Mouse (Mus musculus) lung, embryonic 15.5 days (tissue): ENCODE measurements around the gene Babam2. TPM values are rescaled to one million over a fixed set of nuclear protein-coding genes. Genes with fewer than 3 reads are reported as not detected.

ENCODE experiments used
- ATAC-seq: fragments of 200-750 bp; cut with Nextera tagmentation; 2 replicates; pipeline ENCODE4 v1.8.0; 2017; ENCODE audit warnings: moderate number of reproducible peaks, borderline replicate concordance; ENCODE audit not compliant: low FRiP score, low TSS enrichment; ENCODE audit errors: extremely low read depth
- H3K27ac ChIP-seq: fragments of 300-500 bp; sonication (generic); 2 replicates; pipeline ENCODE4 v1.5.1; 2015; ENCODE audit warnings: moderate library complexity, mild to moderate bottlenecking, inconsistent platforms
- H3K27me3 ChIP-seq: fragments of 300-500 bp; sonication (generic); 2 replicates; pipeline ENCODE4 v1.6.1; 2015; ENCODE audit warnings: inconsistent platforms
- H3K36me3 ChIP-seq: fragments of 300-500 bp; sonication (generic); 2 replicates; pipeline ENCODE4 v1.6.1; 2015; ENCODE audit warnings: inconsistent platforms
- H3K4me1 ChIP-seq: fragments of 300-500 bp; sonication (generic); 2 replicates; pipeline ENCODE4 v1.6.1; 2015; ENCODE audit warnings: inconsistent platforms
- H3K4me2 ChIP-seq: fragments of 300-500 bp; sonication (generic); 2 replicates; pipeline ENCODE4 v1.6.1; 2015; ENCODE audit warnings: inconsistent platforms, mild to moderate bottlenecking, moderate library complexity
- H3K4me3 ChIP-seq: fragments of 300-500 bp; sonication (generic); 2 replicates; pipeline ENCODE4 v1.5.1; 2015; ENCODE audit warnings: mild to moderate bottlenecking, inconsistent platforms
- H3K9ac ChIP-seq: fragments of 300-500 bp; sonication (generic); 2 replicates; pipeline ENCODE4 v1.6.1; 2015; ENCODE audit warnings: inconsistent platforms
- H3K9me3 ChIP-seq: fragments of 300-500 bp; sonication (generic); 2 replicates; pipeline ENCODE4 v1.6.1; 2016; ENCODE audit warnings: inconsistent platforms
- WGBS: fragments of 180-500 bp; shearing (Covaris S2); methylation state at CpG from one replicate; pipeline ENCODE4 v1.1.7; 2015; 5-methylcytosine and 5-hydroxymethylcytosine counted together
- polyA plus RNA-seq: library from polyadenylated mRNA; unstranded; fragments of >200 nt; fragmentation: Nextera tagmentation; extraction: Ambion mirVana; gene quantifications from 2 replicates; pipeline ENCODE4 v1.2.1, GENCODE M21; 2015

The Babam2 gene
- polyA plus RNA-seq, 1 experiment from 2014 or later, result 59.9 TPM

GRCm38 (mm10) chr5:31902891-31903290, 205.4 kb downstream of the Babam2 start:
- Histone ChIP-seq H3K27me3 (no peaks in the 10 kb centered on the region), H3K9ac (no peak overlapping the region), H3K9me3 (no peaks in the 10 kb centered on the region), H3K36me3 (no peaks in the 10 kb centered on the region), H3K4me1 (peaks cover 10% of the 10 kb centered on the region; the same call in 1 of the 2 replicates), H3K4me3 (no peak overlapping the region), H3K4me2 (no peak overlapping the region), H3K27ac (no peak overlapping the region)
- ATAC-seq, result no peak
- 81% methylated on average over 5 of the region's 5 CpGs for WGBS

DNA sequence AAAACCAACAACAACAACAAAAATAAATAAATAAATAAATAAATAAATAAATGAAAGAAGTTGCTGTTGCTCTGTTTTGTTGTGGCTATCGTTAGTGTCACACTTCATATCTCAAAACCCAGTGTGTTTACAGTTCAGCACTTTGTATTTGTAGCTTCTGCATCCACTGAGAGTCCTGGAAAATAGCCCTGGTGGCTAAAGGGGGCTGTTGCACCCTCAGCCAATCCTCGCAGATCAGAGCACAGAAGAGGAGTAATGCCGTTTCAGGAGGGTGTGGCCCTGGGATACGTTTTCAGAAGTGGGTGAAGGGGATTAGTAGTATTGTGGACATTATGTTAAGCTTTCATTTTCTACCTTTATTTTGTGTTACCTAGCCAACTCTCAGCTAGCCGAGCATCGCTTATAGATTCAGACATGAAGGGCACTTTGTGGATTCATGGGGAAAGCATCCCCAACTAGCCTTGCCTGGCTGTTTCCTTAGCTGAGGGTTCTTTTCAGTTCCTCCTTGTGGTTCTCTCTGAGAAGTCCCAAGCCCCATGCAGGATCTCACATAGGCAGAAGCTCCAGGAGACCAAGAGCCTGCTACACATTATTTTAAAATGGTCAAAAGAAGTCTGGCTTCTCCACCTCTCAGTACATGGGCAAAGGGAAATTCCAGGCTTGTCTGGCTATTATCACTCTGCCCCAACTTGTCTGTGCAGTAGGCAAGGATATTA, 207.6 kb downstream of the Babam2 start:
- no peak overlapping the region for H3K27ac ChIP-seq
- no peak overlapping the region for H3K9ac ChIP-seq

GRCm38 (mm10) chr5:31905808-31906207, 208.3 kb downstream of the Babam2 start:
- Histone ChIP-seq H3K9ac (no peak overlapping the region), H3K36me3 (no peaks in the 10 kb centered on the region), H3K9me3 (no peaks in the 10 kb centered on the region), H3K4me1 (peaks cover 10% of the 10 kb centered on the region; the same call in 1 of the 2 replicates), H3K4me2 (no peak overlapping the region), H3K27me3 (no peaks in the 10 kb centered on the region), H3K4me3 (no peak overlapping the region), H3K27ac (no peak overlapping the region)
- ATAC-seq, result no peak
- 66% methylated on average over 7 of the region's 7 CpGs for WGBS

More for the DNA sequence above, 207.6 kb downstream of the Babam2 start:
- Histone ChIP-seq H3K9me3 (no peaks in the 10 kb centered on the region), H3K36me3 (no peaks in the 10 kb centered on the region), H3K4me2 (no peak overlapping the region), H3K4me3 (no peak overlapping the region), H3K27me3 (no peaks in the 10 kb centered on the region), H3K4me1 (peaks cover 10% of the 10 kb centered on the region; the same call in 1 of the 2 replicates)
- no peak for ATAC-seq
- WGBS, result 75% methylated on average over 6 of the region's 6 CpGs

DNA sequence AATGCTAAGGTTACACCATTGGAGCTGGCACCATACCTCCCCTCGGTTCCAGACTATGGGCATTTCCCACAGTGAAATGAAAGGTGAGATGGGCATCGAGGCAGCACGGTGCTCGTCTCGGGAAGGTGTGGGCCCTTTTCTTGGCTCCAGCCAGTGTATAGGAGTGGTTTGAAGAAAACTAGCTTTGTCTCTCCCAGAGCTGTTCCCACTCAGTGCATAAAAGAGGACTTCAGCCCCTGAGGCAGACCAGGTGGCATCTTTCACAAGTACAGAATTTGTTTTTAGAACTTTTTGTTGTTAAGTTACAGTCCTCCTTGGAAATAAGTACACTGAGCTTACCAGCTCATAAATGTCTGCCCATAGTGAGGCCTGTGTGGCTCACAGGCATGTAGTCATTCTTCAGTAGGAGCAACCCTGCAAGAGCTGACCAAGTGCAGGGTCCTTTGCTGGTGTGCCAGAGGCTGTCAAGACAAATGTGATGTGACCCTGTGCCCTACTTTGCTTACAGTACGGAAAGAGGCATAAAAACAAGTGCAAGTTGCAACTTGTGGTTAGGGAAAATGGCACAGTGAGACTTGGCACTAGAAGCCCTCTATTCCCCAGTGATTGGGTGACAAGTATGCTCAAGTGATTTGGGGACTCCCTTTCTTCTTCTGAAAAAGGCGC, 208.9 kb downstream of the Babam2 start:
- Histone ChIP-seq H3K4me2 (no peak overlapping the region), H3K4me1 (peaks cover 10% of the 10 kb centered on the region; the same call in 1 of the 2 replicates), H3K4me3 (no peak overlapping the region), H3K27ac (no peak overlapping the region; the same call in 1 of the 2 replicates), H3K27me3 (no peaks in the 10 kb centered on the region), H3K9ac (no peak overlapping the region), H3K9me3 (no peaks in the 10 kb centered on the region), H3K36me3 (no peaks in the 10 kb centered on the region)
- WGBS, result 77% methylated on average over 7 of the region's 7 CpGs
- no peak for ATAC-seq

DNA sequence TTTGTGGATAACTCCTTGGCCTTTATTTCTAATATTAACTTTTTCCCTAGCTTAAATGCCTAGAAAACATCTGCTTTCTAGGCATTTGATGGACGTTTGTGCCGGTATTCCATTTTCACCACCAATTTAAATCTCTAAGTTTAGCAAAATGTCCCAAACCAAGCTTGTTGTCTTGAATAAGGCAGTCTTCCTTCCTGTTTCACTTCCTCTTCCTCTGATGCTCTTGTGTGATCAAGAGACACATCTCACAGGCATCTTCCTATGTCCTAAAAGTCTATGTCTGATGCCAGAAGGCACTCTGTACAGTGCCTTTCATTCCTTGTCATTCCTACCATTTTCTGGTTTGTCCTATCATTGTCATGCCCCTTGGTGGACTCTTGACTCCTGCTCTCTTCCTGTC, 210.5 kb downstream of the Babam2 start:
- Histone ChIP-seq H3K4me1 (peaks cover 10% of the 10 kb centered on the region; the same call in 1 of the 2 replicates), H3K4me3 (no peak overlapping the region), H3K9ac (no peak overlapping the region), H3K9me3 (no peaks in the 10 kb centered on the region), H3K27me3 (no peaks in the 10 kb centered on the region), H3K4me2 (no peak overlapping the region), H3K27ac (no peak overlapping the region), H3K36me3 (no peaks in the 10 kb centered on the region)
- no peak for ATAC-seq
- 88% methylated on average over 2 of the region's 2 CpGs for WGBS

DNA sequence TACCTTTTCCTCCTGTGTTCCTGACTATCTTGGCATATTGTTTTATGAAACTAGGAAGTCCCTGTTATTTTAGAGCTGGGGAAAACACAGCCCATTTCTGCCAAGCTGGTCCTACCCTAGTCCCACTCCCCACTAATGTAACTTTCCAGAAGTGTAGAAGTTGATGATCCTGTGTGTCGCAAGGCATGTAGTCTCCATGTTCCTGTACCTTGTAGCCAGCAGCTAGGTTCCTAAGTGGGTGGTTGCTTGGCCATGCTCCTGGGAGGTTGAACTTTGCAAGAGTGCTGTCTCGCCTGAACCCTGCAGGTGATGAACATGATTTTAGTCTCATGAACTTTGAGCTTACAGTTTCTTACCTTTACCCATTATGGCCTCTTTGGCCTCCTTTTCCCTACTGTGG, 211.3 kb downstream of the Babam2 start:
- no peak overlapping the region for H3K9ac ChIP-seq
- no peaks in the 10 kb centered on the region for H3K27me3 ChIP-seq
- H3K4me1 ChIP-seq, result peaks cover 10% of the 10 kb centered on the region; the same call in 1 of the 2 replicates
- H3K36me3 ChIP-seq, result no peaks in the 10 kb centered on the region
- 91% methylated on average over 2 of the region's 2 CpGs for WGBS
- ATAC-seq, result no peak
- H3K27ac ChIP-seq, result no peak overlapping the region
- no peaks in the 10 kb centered on the region for H3K9me3 ChIP-seq
- no peak overlapping the region for H3K4me3 ChIP-seq
- no peak overlapping the region for H3K4me2 ChIP-seq

GRCm38 (mm10) chr5:31916241-31916640, 218.8 kb downstream of the Babam2 start:
- H3K9me3 ChIP-seq, result no peaks in the 10 kb centered on the region
- no peak overlapping the region for H3K4me3 ChIP-seq
- H3K27ac ChIP-seq, result no peak overlapping the region
- H3K4me1 ChIP-seq, result 0 out of 2 replicates have a peak, but pooled peaks cover 8% of the 10 kb centered on the region
- 75% methylated on average over 7 of the region's 7 CpGs for WGBS
- no peaks in the 10 kb centered on the region for H3K36me3 ChIP-seq
- no peak for ATAC-seq
- no peak overlapping the region for H3K4me2 ChIP-seq
- H3K9ac ChIP-seq, result no peak overlapping the region
- no peaks in the 10 kb centered on the region for H3K27me3 ChIP-seq

GRCm38 (mm10) chr5:31918566-31918965, 221.1 kb downstream of the Babam2 start:
- 0 out of 2 replicates have a peak, but pooled peaks cover 8% of the 10 kb centered on the region for H3K4me1 ChIP-seq
- ATAC-seq, result no peak
- WGBS, result 84% methylated on average over 4 of the region's 4 CpGs

DNA sequence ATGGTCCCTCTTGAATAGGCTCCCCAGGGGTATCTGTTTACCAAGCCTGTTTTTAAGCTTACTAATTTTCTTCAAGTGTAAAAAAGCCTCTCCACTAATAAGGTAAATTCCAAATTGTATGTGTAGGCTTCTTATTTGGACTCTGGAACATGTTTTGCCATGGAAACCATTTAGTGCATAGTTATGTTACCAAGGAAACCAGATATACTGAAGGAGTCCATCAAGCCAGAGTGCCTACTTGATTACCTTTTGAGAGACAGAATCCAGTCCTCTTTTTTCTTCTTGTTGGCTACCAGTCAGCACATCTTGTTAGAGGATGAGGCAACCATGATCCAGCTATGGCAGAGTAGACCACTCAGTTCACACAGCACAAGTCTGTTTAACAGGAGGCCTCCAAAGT, 222.6 kb downstream of the Babam2 start:
- no peak for ATAC-seq
- Histone ChIP-seq H3K9ac (no peak overlapping the region), H3K4me3 (no peak overlapping the region), H3K9me3 (no peaks in the 10 kb centered on the region), H3K27me3 (no peaks in the 10 kb centered on the region), H3K4me1 (0 out of 2 replicates have a peak, but pooled peaks cover 8% of the 10 kb centered on the region), H3K4me2 (no peak overlapping the region), H3K27ac (no peak overlapping the region), H3K36me3 (no peaks in the 10 kb centered on the region)

More at GRCm38 (mm10) chr5:31918566-31918965, 221.1 kb downstream of the Babam2 start:
- Histone ChIP-seq H3K27ac (no peak overlapping the region), H3K9me3 (no peaks in the 10 kb centered on the region), H3K4me2 (no peak overlapping the region), H3K4me3 (no peak overlapping the region), H3K36me3 (no peaks in the 10 kb centered on the region), H3K27me3 (no peaks in the 10 kb centered on the region), H3K9ac (no peak overlapping the region)

- ATAC-seq, result no peak
- Histone ChIP-seq H3K27ac (no peak overlapping the region), H3K9ac (no peak overlapping the region), H3K9me3 (no peaks in the 10 kb centered on the region), H3K4me2 (no peak overlapping the region), H3K4me3 (no peak overlapping the region), H3K36me3 (no peaks in the 10 kb centered on the region), H3K4me1 (0 out of 2 replicates have a peak, but pooled peaks cover 8% of the 10 kb centered on the region), H3K27me3 (no peaks in the 10 kb centered on the region)
- 11% methylated on average over 1 of the region's 1 CpGs for WGBS
Observed at GRCm38 (mm10) chr5:31920890-31921289, 223.4 kb downstream of the Babam2 start.

DNA sequence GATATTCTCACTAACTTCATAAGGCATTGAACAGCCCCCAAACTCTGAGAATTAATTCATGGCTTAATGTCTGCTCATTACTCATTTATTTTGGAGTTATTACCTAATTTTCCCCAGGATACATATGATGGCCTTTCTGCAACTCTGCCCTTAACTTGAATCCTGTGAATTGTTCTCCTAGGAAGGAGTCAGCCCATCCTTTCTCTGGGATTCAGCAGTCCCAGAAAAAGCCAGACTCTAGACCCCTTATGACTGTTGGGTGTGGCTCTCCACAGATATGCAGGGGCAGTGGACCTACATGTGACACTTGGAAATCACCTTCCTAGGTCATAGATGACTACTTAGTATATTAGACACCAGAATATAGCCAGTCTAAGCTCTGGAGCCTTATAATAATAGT, 226.6 kb downstream of the Babam2 start:
- no peak overlapping the region for H3K27ac ChIP-seq
- no peak overlapping the region for H3K4me3 ChIP-seq
- H3K36me3 ChIP-seq, result no peaks in the 10 kb centered on the region
- 0 out of 2 replicates have a peak, but pooled peaks cover 8% of the 10 kb centered on the region for H3K4me1 ChIP-seq
- no peak overlapping the region for H3K4me2 ChIP-seq
- no peaks in the 10 kb centered on the region for H3K27me3 ChIP-seq
- ATAC-seq, result no peak
- H3K9me3 ChIP-seq, result peaks cover 3% of the 10 kb centered on the region; the same call in 1 of the 2 replicates
- no peak overlapping the region for H3K9ac ChIP-seq

DNA sequence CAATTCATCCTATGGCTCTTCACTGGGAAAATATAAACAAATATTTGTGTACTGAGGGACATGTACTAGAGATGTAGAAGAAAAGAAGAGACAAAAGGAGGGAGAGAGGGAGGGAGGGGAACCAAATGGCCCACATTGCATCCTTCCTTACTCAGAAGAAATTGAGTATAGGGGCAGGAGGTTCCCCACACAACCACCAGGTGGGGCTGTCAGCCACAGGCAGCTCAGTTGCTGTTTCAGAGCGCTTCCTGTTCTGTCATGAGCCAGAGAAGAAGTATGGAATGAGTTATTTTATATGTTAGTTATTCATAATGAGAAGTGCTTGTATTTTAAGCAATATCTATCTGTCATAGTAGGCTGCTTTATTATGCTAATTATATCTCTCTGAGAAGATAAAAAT, 229.1 kb downstream of the Babam2 start:
- Histone ChIP-seq H3K9ac (no peak overlapping the region), H3K36me3 (no peaks in the 10 kb centered on the region), H3K27me3 (no peaks in the 10 kb centered on the region), H3K4me3 (no peak overlapping the region), H3K9me3 (peaks cover 3% of the 10 kb centered on the region; the same call in 1 of the 2 replicates), H3K27ac (no peak overlapping the region), H3K4me1 (peaks cover 15% of the 10 kb centered on the region), H3K4me2 (no peak overlapping the region)
- no peak for ATAC-seq
- 89% methylated on average over 1 of the region's 1 CpGs for WGBS
